ENCODE assay signal across 13 mouse cellular contexts in genomic region chr1:86480735-86481447, GRCm38 (mm10). TPM values are rescaled to one million over a fixed set of nuclear protein-coding genes. Genes with fewer than 3 reads are reported as not detected.
DNase-seq lines count a peak whose midpoint lies in the region; ATAC-seq and TF ChIP-seq lines count a peak whose summit lies in the region.
"Had no signal": no experiment of that assay in that cellular context is flagged by ENCODE, and none has a peak within 500 bp of the region (broad histone marks: within the 10 kb centered on the region; RNA-seq: fewer than 3 reads in every experiment).

No protein-coding gene starts in this region.

- TF ChIP-seq CTCF in ES-Bruce4 (IDR thresholded peaks at IDR 0.05; ENCODE audit: low read depth, low read length), result no peak

- H3K27me3 ChIP-seq in kidney, embryonic 15.5 days, result no peaks in the 10 kb centered on the region
- H3K27me3 ChIP-seq in ES-Bruce4 (ENCODE audit: control insufficient read depth, insufficient read depth, low read length, poor library complexity, severe bottlenecking), result no peaks in the 10 kb centered on the region
- H3K27me3 ChIP-seq in liver, embryonic 13.5 days, result no peaks in the 10 kb centered on the region
- H3K27me3 ChIP-seq: megakaryocyte, embryonic 14.5 days; neural tube, embryonic 12.5 days had no signal

- H3K27ac ChIP-seq in kidney, embryonic 15.5 days, result peak overlapping the region; percentile 88
- peak overlapping the region; percentile 74 for H3K27ac ChIP-seq in ES-Bruce4 (ENCODE audit: insufficient read depth, low read length)
- H3K27ac ChIP-seq in liver, embryonic 13.5 days, result peak overlapping the region; percentile 91
- H3K27ac ChIP-seq: heart, adult 2 months; hindbrain, embryonic 14.5 days; neural tube, embryonic 12.5 days had no signal

- no peaks in the 10 kb centered on the region for H3K9me3 ChIP-seq in kidney, embryonic 15.5 days (replicated peaks)
- H3K9me3 ChIP-seq in ES-Bruce4 (replicated peaks; ENCODE audit: control insufficient read depth, insufficient read depth, low read length, poor library complexity, severe bottlenecking), result no peaks in the 10 kb centered on the region
- no peaks in the 10 kb centered on the region for H3K9me3 ChIP-seq in liver, embryonic 13.5 days (replicated peaks)
- H3K9me3 ChIP-seq: neural tube, embryonic 12.5 days had no signal

- no peak for TF ChIP-seq POLR2A in ES-Bruce4 (IDR thresholded peaks at IDR 0.05; ENCODE audit: insufficient read depth, low read length)

- no peak overlapping the region for H3K4me2 ChIP-seq in kidney, embryonic 15.5 days
- peak overlapping the region; percentile 39 for H3K4me2 ChIP-seq in liver, embryonic 13.5 days
- H3K4me2 ChIP-seq: hindbrain, embryonic 14.5 days; neural tube, embryonic 12.5 days had no signal

- H3K9ac ChIP-seq in kidney, embryonic 15.5 days, result no peak overlapping the region
- H3K9ac ChIP-seq in ES-Bruce4 (ENCODE audit: low read depth, poor library complexity, severe bottlenecking), result peak overlapping the region; percentile 13; the same call in 1 of the 2 replicates
- H3K9ac ChIP-seq in liver, embryonic 13.5 days, result peak overlapping the region; percentile 57
- H3K9ac ChIP-seq: hindbrain, embryonic 14.5 days; neural tube, embryonic 12.5 days had no signal

- H3K4me3 ChIP-seq in kidney, embryonic 15.5 days (replicated peaks), result no peak overlapping the region
- H3K4me3 ChIP-seq in ES-Bruce4 (ENCODE audit: low read depth, low read length), result no peak overlapping the region
- no peak overlapping the region for H3K4me3 ChIP-seq in liver, embryonic 13.5 days (replicated peaks)
- H3K4me3 ChIP-seq: heart, adult 2 months; megakaryocyte, embryonic 14.5 days; neural tube, embryonic 12.5 days had no signal

- H3K4me1 ChIP-seq in kidney, embryonic 15.5 days, result peaks cover 43% of the 10 kb centered on the region
- H3K4me1 ChIP-seq in ES-Bruce4 (ENCODE audit: control insufficient read depth, insufficient read depth, low read length), result peaks cover 4% of the 10 kb centered on the region
- peaks cover 61% of the 10 kb centered on the region for H3K4me1 ChIP-seq in liver, embryonic 13.5 days (replicated peaks)

- no peak for DNase-seq in kidney, postnatal 25 days
- DNase-seq in gonadal fat pad, adult 2 months (ENCODE audit: low read depth), result peak; percentile 59
- DNase-seq in liver, embryonic 13.5 days, result no peak
- no peak for DNase-seq in urinary bladder, postnatal 4 days (ENCODE audit: low spot score in 2 of 2)
- DNase-seq in Muller cell, postnatal 12 days (ENCODE audit: inconsistent ontology term), result no peak
- DNase-seq: cerebellum, adult 9-11 months; heart, adult 2 months; right cerebral cortex, postnatal 14 days had no signal

- 50% methylated on average over 8 of the region's 8 CpGs for WGBS in kidney, embryonic 15.5 days
- WGBS in liver, embryonic 13.5 days (ENCODE audit: insufficient replicate concordance), result 63% methylated on average over 8 of the region's 8 CpGs

- ATAC-seq in kidney, embryonic 15.5 days (replicated peaks; ENCODE audit: low FRiP score), result peak; percentile 16
- ATAC-seq in liver, embryonic 13.5 days (ENCODE audit: low read depth), result peak; percentile 57

- H3K36me3 ChIP-seq in kidney, embryonic 15.5 days, result no peaks in the 10 kb centered on the region
- no peaks in the 10 kb centered on the region for H3K36me3 ChIP-seq in ES-Bruce4 (ENCODE audit: control insufficient read depth, insufficient read depth, low read length, poor library complexity, severe bottlenecking)
- H3K36me3 ChIP-seq in liver, embryonic 13.5 days, result no peaks in the 10 kb centered on the region
- H3K36me3 ChIP-seq: neural tube, embryonic 12.5 days had no signal

- no peak for TF ChIP-seq EP300 in ES-Bruce4 (IDR thresholded peaks at IDR 0.05; ENCODE audit: insufficient read depth, low read depth, low read length)

RNA-seq across cellular contexts. Expression of gene Ptma, which starts 45.6 kb away (rescaled TPM):
- 2,949 and 3,271 TPM in 2 replicates for polyA plus RNA-seq in kidney, embryonic 15.5 days (2015; fragmentation: Nextera tagmentation; extraction: Ambion mirVana)
- 3,893 and 3,930 TPM in 2 replicates for polyA plus RNA-seq in ES-Bruce4 (2011; ENCODE audit: insufficient read depth, insufficient read length, low read depth, missing spikeins)
- polyA plus RNA-seq in gonadal fat pad, adult 2 months (2012; rRNA removed), result 380 and 511 TPM in 2 replicates
- 1,483 and 1,688 TPM in 2 replicates for polyA plus RNA-seq in liver, embryonic 13.5 days (2015; fragmentation: Nextera tagmentation; extraction: Ambion mirVana)

RNA-seq across cellular contexts. Expression of gene Tex44, which starts 54.8 kb away (rescaled TPM):
- polyA plus RNA-seq in kidney, embryonic 15.5 days (2015; fragmentation: Nextera tagmentation; extraction: Ambion mirVana), result not detected in 2 replicates
- not detected in 2 replicates for polyA plus RNA-seq in ES-Bruce4 (2011; ENCODE audit: insufficient read depth, insufficient read length, low read depth, missing spikeins)
- 0.78 and 1.3 TPM in 2 replicates for polyA plus RNA-seq in gonadal fat pad, adult 2 months (2012; rRNA removed)
- not detected in 2 replicates for polyA plus RNA-seq in liver, embryonic 13.5 days (2015; fragmentation: Nextera tagmentation; extraction: Ambion mirVana)
- polyA plus RNA-seq: hindbrain, embryonic 14.5 days; neural tube, embryonic 12.5 days had no signal

RNA-seq across cellular contexts. Expression of gene Nmur1, which starts 54.9 kb away (rescaled TPM):
- polyA plus RNA-seq in kidney, embryonic 15.5 days (2015; fragmentation: Nextera tagmentation; extraction: Ambion mirVana), result 0.13 TPM in 1 of 2 replicates, not detected in the other
- polyA plus RNA-seq in ES-Bruce4 (2011; ENCODE audit: insufficient read depth, insufficient read length, low read depth, missing spikeins), result not detected in 2 replicates
- 0.20 and 0.58 TPM in 2 replicates for polyA plus RNA-seq in gonadal fat pad, adult 2 months (2012; rRNA removed)
- not detected in 2 replicates for polyA plus RNA-seq in liver, embryonic 13.5 days (2015; fragmentation: Nextera tagmentation; extraction: Ambion mirVana)
- polyA plus RNA-seq: heart, adult 2 months; hindbrain, embryonic 14.5 days had no signal
